In the genomic region with DNA sequence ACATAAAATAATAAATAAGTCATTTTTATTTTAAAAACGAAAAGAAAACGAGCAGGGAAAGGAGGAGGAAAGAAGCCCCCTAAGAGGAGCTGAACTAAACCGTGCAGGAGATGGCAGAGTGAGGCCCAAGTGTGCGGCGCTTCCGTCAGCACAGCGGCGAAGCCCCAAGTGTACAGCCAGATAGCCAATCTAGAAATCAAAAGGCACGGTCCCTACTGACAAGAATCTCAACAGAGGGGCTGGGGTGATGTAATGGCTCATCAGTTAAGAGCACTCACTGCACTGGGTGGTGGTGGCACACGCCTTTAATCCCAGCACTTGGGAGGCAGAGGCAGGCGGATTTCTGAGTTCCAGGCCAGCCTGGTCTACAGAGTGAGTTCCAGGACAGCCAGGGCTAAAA, we compare ENCODE assay signal across 12 mouse cellular contexts. TPM values are rescaled to one million over a fixed set of nuclear protein-coding genes. Genes with fewer than 3 reads are reported as not detected.
DNase-seq lines count a peak whose midpoint lies in the region; ATAC-seq and TF ChIP-seq lines count a peak whose summit lies in the region.
"Had no signal": no experiment of that assay in that cellular context is flagged by ENCODE, and none has a peak within 500 bp of the region (broad histone marks: within the 10 kb centered on the region; RNA-seq: fewer than 3 reads in every experiment).

No protein-coding gene starts in this region.

- peak overlapping the region; percentile 9; the same call in 1 of the 2 replicates for H3K27ac ChIP-seq in stomach, embryonic 15.5 days
- H3K27ac ChIP-seq in stomach, postnatal 0 days (replicated peaks) = no peak overlapping the region
- peak overlapping the region; percentile 72 for H3K27ac ChIP-seq in small intestine, adult 2 months (ENCODE audit: insufficient read depth, low read depth, low read length)
- no peak overlapping the region for H3K27ac ChIP-seq in neural tube, embryonic 15.5 days (replicated peaks)
- H3K27ac ChIP-seq: limb, embryonic 10.5 days; lung, embryonic 15.5 days had no signal

- 75% methylated on average over 11 of the region's 11 CpGs for WGBS in stomach, embryonic 15.5 days
- 74% methylated on average over 11 of the region's 11 CpGs for WGBS in stomach, postnatal 0 days
- WGBS in small intestine, adult 2 months = 42% methylated on average over 11 of the region's 11 CpGs
- 85% methylated on average over 11 of the region's 11 CpGs for WGBS in neural tube, embryonic 15.5 days

- TF ChIP-seq POLR2A in small intestine, adult 2 months (IDR thresholded peaks at IDR 0.05; ENCODE audit: low read depth, low read length) = no peak

- H3K4me1 ChIP-seq in erythroblast, embryonic 14.5 days (ENCODE audit: control insufficient read depth) = peaks cover 78% of the 10 kb centered on the region
- H3K4me1 ChIP-seq in stomach, embryonic 15.5 days = peaks cover 34% of the 10 kb centered on the region
- peaks cover 5% of the 10 kb centered on the region; the same call in 1 of the 2 replicates for H3K4me1 ChIP-seq in stomach, postnatal 0 days (replicated peaks; ENCODE audit: control insufficient read depth, insufficient read depth)
- H3K4me1 ChIP-seq in small intestine, adult 2 months (ENCODE audit: control insufficient read depth, insufficient read depth, insufficient read length, low read length) = peaks cover 29% of the 10 kb centered on the region
- peaks cover 52% of the 10 kb centered on the region for H3K4me1 ChIP-seq in neural tube, embryonic 15.5 days

- no peak for ATAC-seq in erythroblast, adult 5-6 weeks (replicated peaks; ENCODE audit: low FRiP score, poor library complexity, severe bottlenecking)
- ATAC-seq in stomach, embryonic 15.5 days (ENCODE audit: insufficient read depth, low FRiP score, low read depth) = no peak
- no peak for ATAC-seq in stomach, postnatal 0 days (ENCODE audit: low FRiP score, low TSS enrichment)
- ATAC-seq in neural tube, embryonic 15.5 days (ENCODE audit: low FRiP score) = no peak

- H3K4me3 ChIP-seq in erythroblast, embryonic 14.5 days (replicated peaks) = peak overlapping the region; percentile 49
- H3K4me3 ChIP-seq in stomach, embryonic 15.5 days (replicated peaks) = no peak overlapping the region
- no peak overlapping the region for H3K4me3 ChIP-seq in stomach, postnatal 0 days (ENCODE audit: low read depth, low read length)
- no peak overlapping the region for H3K4me3 ChIP-seq in small intestine, adult 2 months (ENCODE audit: low read depth, low read length)
- H3K4me3 ChIP-seq in neural tube, embryonic 15.5 days (replicated peaks) = no peak overlapping the region
- H3K4me3 ChIP-seq: limb, embryonic 10.5 days; lung, embryonic 15.5 days had no signal

- H3K4me2 ChIP-seq in stomach, embryonic 15.5 days = no peak overlapping the region
- no peak overlapping the region for H3K4me2 ChIP-seq in stomach, postnatal 0 days (replicated peaks; ENCODE audit: low read depth)
- H3K4me2 ChIP-seq in neural tube, embryonic 15.5 days = no peak overlapping the region
- H3K4me2 ChIP-seq: lung, embryonic 15.5 days had no signal

- H3K9me3 ChIP-seq in erythroblast, embryonic 14.5 days (ENCODE audit: control insufficient read depth, low read length) = no peaks in the 10 kb centered on the region
- no peaks in the 10 kb centered on the region for H3K9me3 ChIP-seq in stomach, embryonic 15.5 days
- H3K9me3 ChIP-seq in stomach, postnatal 0 days (ENCODE audit: control insufficient read depth, low read length) = no peaks in the 10 kb centered on the region
- H3K9me3 ChIP-seq in neural tube, embryonic 15.5 days (replicated peaks) = no peaks in the 10 kb centered on the region
- H3K9me3 ChIP-seq: limb, embryonic 10.5 days; lung, embryonic 15.5 days had no signal

- peaks cover 20% of the 10 kb centered on the region for H3K36me3 ChIP-seq in erythroblast, embryonic 14.5 days (ENCODE audit: control insufficient read depth)
- H3K36me3 ChIP-seq in stomach, embryonic 15.5 days = no peaks in the 10 kb centered on the region
- no peaks in the 10 kb centered on the region for H3K36me3 ChIP-seq in stomach, postnatal 0 days (ENCODE audit: control insufficient read depth, insufficient read depth, low read length)
- H3K36me3 ChIP-seq in small intestine, adult 2 months (ENCODE audit: control insufficient read depth, insufficient read depth, low read length) = no peaks in the 10 kb centered on the region
- H3K36me3 ChIP-seq in neural tube, embryonic 15.5 days = no peaks in the 10 kb centered on the region
- H3K36me3 ChIP-seq: lung, embryonic 15.5 days had no signal

- H3K27me3 ChIP-seq in erythroblast, embryonic 14.5 days (ENCODE audit: control insufficient read depth) = no peaks in the 10 kb centered on the region
- H3K27me3 ChIP-seq in stomach, embryonic 15.5 days (replicated peaks) = no peaks in the 10 kb centered on the region
- no peaks in the 10 kb centered on the region for H3K27me3 ChIP-seq in stomach, postnatal 0 days (ENCODE audit: control insufficient read depth, insufficient read depth, low read length)
- H3K27me3 ChIP-seq in small intestine, adult 2 months (ENCODE audit: control insufficient read depth, insufficient read depth, low read length) = no peaks in the 10 kb centered on the region
- no peaks in the 10 kb centered on the region for H3K27me3 ChIP-seq in neural tube, embryonic 15.5 days (replicated peaks)
- H3K27me3 ChIP-seq: lung, embryonic 15.5 days had no signal

- no peak for DNase-seq in stomach, postnatal 0 days (ENCODE audit: low spot score)
- peak; percentile 52 for DNase-seq in liver
- DNase-seq in adipocyte (ENCODE audit: low spot score) = no peak
- DNase-seq: embryo, embryonic 11 days; kidney, postnatal 14 days had no signal

- TF ChIP-seq CTCF in stomach, postnatal 0 days (IDR thresholded peaks at IDR 0.05; ENCODE audit: low read depth) = no peak
- TF ChIP-seq CTCF in small intestine, adult 2 months (IDR thresholded peaks at IDR 0.05; ENCODE audit: extremely low read depth, insufficient read length, insufficient replicate concordance, low read depth, low read length) = no peak

- H3K9ac ChIP-seq in stomach, embryonic 15.5 days = no peak overlapping the region
- no peak overlapping the region for H3K9ac ChIP-seq in stomach, postnatal 0 days (ENCODE audit: low read length)
- H3K9ac ChIP-seq in neural tube, embryonic 15.5 days (replicated peaks) = no peak overlapping the region
- H3K9ac ChIP-seq: lung, embryonic 15.5 days had no signal

- TF ChIP-seq EP300 in stomach, postnatal 0 days (optimal IDR thresholded peaks at IDR 0.05) = no peak

RNA-seq across cellular contexts. Expression of gene Ankrd11, which starts 4.6 kb away (rescaled TPM):
- 6.3 and 8.2 TPM in 2 replicates for polyA plus RNA-seq in erythroblast, embryonic 14.5 days (2012)
- 39.3 and 53.4 TPM in 2 replicates for total RNA-seq in erythroblast, adult 5-6 weeks (2015; ENCODE audit: low replicate concordance)
- 78.6 and 121 TPM in 2 replicates for total RNA-seq in erythroblast, adult 5-6 weeks (2017; ENCODE audit: low replicate concordance)
- 63.9 and 67.3 TPM in 2 replicates for polyA plus RNA-seq in stomach, embryonic 15.5 days (2015; fragmentation: Nextera tagmentation; extraction: Ambion mirVana)
- polyA plus RNA-seq in stomach, postnatal 0 days (2015; fragmentation: Nextera tagmentation; extraction: Ambion mirVana) = 35.0 and 35.8 TPM in 2 replicates
- polyA plus RNA-seq in small intestine, adult 2 months (2012; rRNA removed) = 23.9 and 79.9 TPM in 2 replicates
- polyA plus RNA-seq in neural tube, embryonic 15.5 days (2015; fragmentation: Nextera tagmentation; extraction: Ambion mirVana) = 36.5 and 59.9 TPM in 2 replicates

RNA-seq across cellular contexts. Expression of gene Spg7, which starts 25.3 kb away (rescaled TPM):
- polyA plus RNA-seq in erythroblast, embryonic 14.5 days (2012) = 5.5 and 6.3 TPM in 2 replicates
- total RNA-seq in erythroblast, adult 5-6 weeks (2015; ENCODE audit: low replicate concordance) = 10.6 and 14.4 TPM in 2 replicates
- total RNA-seq in erythroblast, adult 5-6 weeks (2017; ENCODE audit: low replicate concordance) = 15.2 and 37.6 TPM in 2 replicates
- 48.2 and 50.7 TPM in 2 replicates for polyA plus RNA-seq in stomach, embryonic 15.5 days (2015; fragmentation: Nextera tagmentation; extraction: Ambion mirVana)
- 29.6 and 32.0 TPM in 2 replicates for polyA plus RNA-seq in stomach, postnatal 0 days (2015; fragmentation: Nextera tagmentation; extraction: Ambion mirVana)
- 54.1 and 132 TPM in 2 replicates for polyA plus RNA-seq in small intestine, adult 2 months (2012; rRNA removed)
- polyA plus RNA-seq in neural tube, embryonic 15.5 days (2015; fragmentation: Nextera tagmentation; extraction: Ambion mirVana) = 45.8 and 47.6 TPM in 2 replicates

Comparison
In these comparisons a context has a peak if more than half of its experiments do, and no peak if none do; other contexts are left out.
1. H3K27ac ChIP-seq: peak in stomach, embryonic 15.5 days (single experiment) and small intestine, adult 2 months (single experiment); none in stomach, postnatal 0 days (single experiment) and neural tube, embryonic 15.5 days (single experiment).